Mouse (Mus musculus) lung, postnatal 0 days (tissue): ENCODE measurements around the gene Pla2g4f. TPM values are rescaled to one million over a fixed set of nuclear protein-coding genes. Genes with fewer than 3 reads are reported as not detected.

Experiments used
- ATAC-seq: fragments of 200-750 bp; cut with Nextera tagmentation; 2 replicates; pipeline ENCODE4 v1.8.0; 2017; ENCODE audit warnings: moderate library complexity
- DNase-seq: peaks from one replicate; pipeline ENCODE4 v3.0.0-alpha.2; 2016; ENCODE audit warnings: low spot score
- H3K27ac ChIP-seq: fragments of 300-500 bp; sonication (generic); 2 replicates; pipeline ENCODE4 v1.5.1; 2014; ENCODE audit warnings: antibody characterized with exemption, mild to moderate bottlenecking, low read length, mixed read lengths
- H3K27me3 ChIP-seq: fragments of 300-500 bp; sonication (generic); replicated peaks from 2 replicates; pipeline ENCODE4 v1.6.1; 2014; ENCODE audit warnings: low read length, mixed read lengths; ENCODE audit not compliant: insufficient read depth
- H3K36me3 ChIP-seq: fragments of 300-500 bp; sonication (generic); 2 replicates; pipeline ENCODE4 v1.6.1; 2014; ENCODE audit warnings: low read length, mixed read lengths; ENCODE audit not compliant: insufficient read depth
- H3K4me1 ChIP-seq: fragments of 300-500 bp; sonication (generic); 2 replicates; pipeline ENCODE4 v1.6.1; 2014; ENCODE audit warnings: antibody characterized with exemption, low read depth, low read length, mixed read lengths; ENCODE audit not compliant: insufficient read depth
- H3K4me2 ChIP-seq: fragments of 300-500 bp; sonication (generic); replicated peaks from 2 replicates; pipeline ENCODE4 v1.6.1; 2014; ENCODE audit warnings: low read depth, mild to moderate bottlenecking, low read length, moderate library complexity, mixed read lengths
- H3K4me3 ChIP-seq: fragments of 300-500 bp; sonication (generic); 2 replicates; pipeline ENCODE4 v1.5.1; 2014; ENCODE audit warnings: low read depth, low read length
- H3K9ac ChIP-seq: fragments of 300-500 bp; sonication (generic); replicated peaks from 2 replicates; pipeline ENCODE4 v1.6.1; 2014; ENCODE audit warnings: low read depth, mild to moderate bottlenecking
- H3K9me3 ChIP-seq: fragments of 300-500 bp; sonication (generic); 2 replicates; pipeline ENCODE4 v1.6.1; 2016; ENCODE audit warnings: low read length, mixed read lengths
- CTCF ChIP-seq: IDR thresholded peaks from 2 replicates; pipeline ENCODE4 v1.5.1; 2016; ENCODE audit warnings: antibody characterized with exemption, mild to moderate bottlenecking
- EP300 ChIP-seq: IDR thresholded peaks from 2 replicates; pipeline ENCODE4 v1.6.1; 2016; ENCODE audit warnings: antibody characterized with exemption, mild to moderate bottlenecking, control low read depth
- WGBS: fragments of 180-500 bp; shearing (Covaris S2); extraction: QIAGEN DNeasy Blood & Tissue Kit; methylation state at CpG from one replicate; pipeline ENCODE4 v1.1.7; 2014; 5-methylcytosine and 5-hydroxymethylcytosine counted together
- polyA plus RNA-seq: library from polyadenylated mRNA; unstranded; fragments of >200 nt; fragmentation: Nextera tagmentation; extraction: Ambion mirVana; gene quantifications from 2 replicates; pipeline ENCODE4 v1.2.1, GENCODE M21; 2015

Pla2g4f gene
- polyA plus RNA-seq, 1 experiment from 2014 or later, result 1.8 TPM

DNA sequence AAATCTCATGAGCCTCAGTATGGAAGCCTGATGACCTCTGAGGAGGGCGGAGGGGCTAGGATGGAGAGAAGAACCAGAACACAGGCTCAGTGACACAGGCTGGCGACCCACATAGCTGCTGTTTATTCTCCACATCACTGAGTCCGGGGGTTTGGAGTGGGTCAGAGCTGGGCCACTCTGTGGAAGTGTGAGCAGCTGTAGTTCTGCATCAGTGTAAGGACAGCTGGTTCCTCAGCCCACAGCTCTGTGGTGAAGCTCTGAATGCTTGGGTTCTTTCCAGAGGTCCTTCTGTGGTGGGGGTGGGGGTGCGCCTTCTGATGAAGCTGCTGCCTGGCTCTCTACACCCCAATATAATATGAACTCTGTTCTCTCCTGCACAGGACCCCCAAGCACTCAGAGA lies 14.1 kb downstream of the Pla2g4f start:
- H3K4me2 ChIP-seq, result no peak overlapping the region
- no peaks in the 10 kb centered on the region for H3K4me1 ChIP-seq
- no peaks in the 10 kb centered on the region for H3K36me3 ChIP-seq
- no peak overlapping the region for H3K9ac ChIP-seq
- no peak for ATAC-seq
- no peaks in the 10 kb centered on the region for H3K9me3 ChIP-seq
- H3K27me3 ChIP-seq, result no peaks in the 10 kb centered on the region
- no peak overlapping the region for H3K27ac ChIP-seq
- H3K4me3 ChIP-seq, result no peak overlapping the region
- no peak for TF ChIP-seq EP300
- TF ChIP-seq CTCF, result no peak
- 65% methylated on average over 4 of the region's 4 CpGs for WGBS
- no peak for DNase-seq

- H3K4me2 ChIP-seq, result no peak overlapping the region
- TF ChIP-seq CTCF (no peak), EP300 (no peak)
- H3K4me1 ChIP-seq, result no peaks in the 10 kb centered on the region
- DNase-seq, result no peak
- no peak overlapping the region for H3K9ac ChIP-seq
- no peak overlapping the region for H3K27ac ChIP-seq
- no peak overlapping the region for H3K4me3 ChIP-seq
- H3K36me3 ChIP-seq, result no peaks in the 10 kb centered on the region
- H3K27me3 ChIP-seq, result no peaks in the 10 kb centered on the region
- no peaks in the 10 kb centered on the region for H3K9me3 ChIP-seq
- 10% methylated on average over 2 of the region's 2 CpGs for WGBS
- no peak for ATAC-seq
Observed at GRCm38 (mm10) chr2:120296160-120296559, 17.8 kb downstream of the Pla2g4f start.

GRCm38 (mm10) chr2:120291471-120292078 lies 22.4 kb downstream of the Pla2g4f start:
- no peak overlapping the region for H3K27ac ChIP-seq
- H3K9ac ChIP-seq, result no peak overlapping the region
- no peaks in the 10 kb centered on the region for H3K4me1 ChIP-seq
- H3K4me2 ChIP-seq, result no peak overlapping the region
- DNase-seq (no peak), ATAC-seq (no peak)
- no peak overlapping the region for H3K4me3 ChIP-seq
- TF ChIP-seq CTCF (no peak), EP300 (no peak)
- H3K9me3 ChIP-seq, result no peaks in the 10 kb centered on the region
- no peaks in the 10 kb centered on the region for H3K36me3 ChIP-seq
- WGBS, result 75% methylated on average over 8 of the region's 9 CpGs
- no peaks in the 10 kb centered on the region for H3K27me3 ChIP-seq

DNA sequence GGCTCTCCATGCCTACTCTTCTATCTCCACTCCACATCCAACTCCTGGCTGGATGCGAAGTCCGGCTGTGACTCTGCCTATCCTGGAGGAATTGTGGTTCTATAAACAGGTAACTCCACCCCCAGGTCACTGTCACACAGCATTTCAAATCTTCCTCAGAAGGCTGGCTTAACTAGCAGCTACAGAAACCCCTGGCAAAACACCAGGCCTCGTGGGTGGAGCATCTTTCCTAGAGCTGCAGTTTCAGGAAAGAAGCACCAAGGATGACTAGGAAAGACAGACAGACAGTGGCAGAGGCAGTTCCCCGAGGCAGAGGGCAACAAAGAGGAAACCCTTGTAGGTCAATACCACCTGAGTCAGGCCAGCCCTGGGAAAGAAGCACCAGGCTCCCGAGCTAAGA lies 25.0 kb downstream of the Pla2g4f start, which contains the start of gene Pla2g4d:
TSS of gene Pla2g4d (minus strand) at position 203 of the 400 bp plus-strand sequence.
- H3K9me3 ChIP-seq, result no peaks in the 10 kb centered on the region
- WGBS, result 63% methylated on average over 5 of the region's 5 CpGs
- TF ChIP-seq EP300, result no peak
- TF ChIP-seq CTCF, result no peak
- H3K4me2 ChIP-seq, result no peak within 1 kb of the TSS
- H3K27me3 ChIP-seq, result no peaks in the 10 kb centered on the region
- DNase-seq, result no peak
- H3K4me1 ChIP-seq, result no peaks in the 10 kb centered on the region
- no peak within 1 kb of the TSS for H3K27ac ChIP-seq
- no peaks in the 10 kb centered on the region for H3K36me3 ChIP-seq
- no peak within 1 kb of the TSS for H3K9ac ChIP-seq
- H3K4me3 ChIP-seq, result no peak within 1 kb of the TSS
- no peak for ATAC-seq

DNA sequence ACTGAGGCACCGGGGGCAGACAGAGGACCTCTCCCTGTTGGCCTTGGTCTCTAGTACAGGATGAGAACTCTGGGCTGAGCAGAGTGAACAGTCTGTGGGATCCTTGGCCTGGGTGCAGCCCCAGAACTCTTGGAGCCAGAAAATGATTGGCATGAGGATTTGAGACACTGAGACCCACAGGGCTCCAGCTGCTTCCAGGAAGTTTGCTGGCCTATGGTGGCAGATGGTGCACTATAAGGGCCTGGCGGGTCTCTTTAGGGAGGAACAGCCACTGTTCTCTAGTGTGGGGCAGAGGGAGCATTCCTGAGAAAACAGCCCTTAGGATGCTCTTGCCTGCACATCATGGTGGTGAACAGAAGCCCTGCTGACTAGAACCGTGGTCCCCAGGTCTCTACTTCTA lies 25.6 kb downstream of the Pla2g4f start:
- Histone ChIP-seq H3K36me3 (no peaks in the 10 kb centered on the region), H3K4me2 (no peak overlapping the region), H3K9me3 (no peaks in the 10 kb centered on the region), H3K4me3 (no peak overlapping the region), H3K4me1 (no peaks in the 10 kb centered on the region), H3K27me3 (no peaks in the 10 kb centered on the region), H3K27ac (no peak overlapping the region), H3K9ac (no peak overlapping the region)
- TF ChIP-seq EP300, result no peak
- ATAC-seq (no peak), DNase-seq (no peak)
- WGBS, result 75% methylated on average over 3 of the region's 3 CpGs

DNA sequence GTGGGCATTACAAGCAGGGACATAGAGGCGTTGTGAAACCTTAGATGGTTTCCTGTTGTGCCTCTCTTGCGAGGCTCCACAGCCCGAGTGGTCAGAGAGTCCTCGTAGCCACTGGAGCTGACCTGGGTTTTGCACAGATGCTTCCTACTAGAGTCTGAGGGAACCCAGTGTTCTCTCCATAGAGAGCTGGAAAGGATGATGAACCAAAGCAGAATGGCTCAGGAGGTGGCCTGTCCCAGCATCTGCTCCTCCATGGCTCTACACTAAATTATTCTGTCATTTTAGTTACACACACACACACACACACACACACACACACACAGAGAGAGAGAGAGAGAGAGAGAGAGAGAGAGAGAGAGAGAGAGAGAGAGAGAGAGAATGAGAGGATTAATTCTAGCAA lies 28.3 kb downstream of the Pla2g4f start:
- WGBS, result 49% methylated on average over 4 of the region's 4 CpGs
- H3K4me1 ChIP-seq, result no peaks in the 10 kb centered on the region
- H3K27me3 ChIP-seq, result no peaks in the 10 kb centered on the region
- DNase-seq, result no peak
- no peak overlapping the region for H3K27ac ChIP-seq
- H3K9ac ChIP-seq, result no peak overlapping the region
- no peak for ATAC-seq
- no peak overlapping the region for H3K4me2 ChIP-seq
- no peak for TF ChIP-seq EP300
- TF ChIP-seq CTCF, result no peak
- no peaks in the 10 kb centered on the region for H3K36me3 ChIP-seq
- H3K9me3 ChIP-seq, result no peaks in the 10 kb centered on the region
- H3K4me3 ChIP-seq, result no peak overlapping the region

DNA sequence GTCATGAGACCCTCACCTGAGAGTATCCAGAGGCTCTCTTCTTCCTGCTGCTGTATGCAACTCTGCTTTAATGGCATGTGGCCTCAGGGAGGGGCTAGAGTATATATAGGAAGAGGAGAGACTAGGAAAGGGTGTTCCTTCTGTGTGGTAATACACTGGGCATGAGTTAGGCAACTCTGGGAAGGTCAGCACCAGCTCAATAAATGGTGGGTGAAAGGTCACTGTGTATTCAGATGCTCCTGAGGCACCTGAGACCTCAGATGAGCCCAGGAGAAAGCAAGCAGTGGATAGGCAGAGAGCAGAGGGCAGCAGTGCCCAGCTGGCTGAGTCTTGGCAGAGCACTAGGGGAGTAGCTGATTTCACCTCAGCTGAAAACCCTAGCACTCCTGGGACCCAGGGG lies 29.3 kb downstream of the Pla2g4f start:
- no peak overlapping the region for H3K27ac ChIP-seq
- H3K27me3 ChIP-seq, result no peaks in the 10 kb centered on the region
- no peak overlapping the region for H3K9ac ChIP-seq
- no peaks in the 10 kb centered on the region for H3K4me1 ChIP-seq
- no peak for TF ChIP-seq EP300
- no peak for TF ChIP-seq CTCF
- no peak overlapping the region for H3K4me3 ChIP-seq
- no peaks in the 10 kb centered on the region for H3K36me3 ChIP-seq
- no peak overlapping the region for H3K4me2 ChIP-seq
- DNase-seq, result no peak
- no peak for ATAC-seq
- H3K9me3 ChIP-seq, result no peaks in the 10 kb centered on the region
